Mouse (Mus musculus) thymus, postnatal 0 days (tissue): ENCODE measurements around the gene Bcl9l. TPM values are rescaled to one million over a fixed set of nuclear protein-coding genes. Genes with fewer than 3 reads are reported as not detected.
"Not testable (repeated sequence)": the region's sequence is repeated elsewhere in the genome, so short reads cannot be mapped to it uniquely, and the experiment has no call there.

Experiments
- DNase-seq: peaks from one replicate; pipeline ENCODE4 v3.0.0-alpha.2; 2015; ENCODE audit warnings: low spot score
- polyA plus RNA-seq: library from polyadenylated mRNA; unstranded; fragments of >200 nt; fragmentation: Nextera tagmentation; extraction: Ambion mirVana; gene quantifications from 2 replicates; pipeline ENCODE4 v1.2.1, GENCODE M21; 2015

Bcl9l gene
- polyA plus RNA-seq = 3.2 and 4.4 TPM in 2 replicates

DNA sequence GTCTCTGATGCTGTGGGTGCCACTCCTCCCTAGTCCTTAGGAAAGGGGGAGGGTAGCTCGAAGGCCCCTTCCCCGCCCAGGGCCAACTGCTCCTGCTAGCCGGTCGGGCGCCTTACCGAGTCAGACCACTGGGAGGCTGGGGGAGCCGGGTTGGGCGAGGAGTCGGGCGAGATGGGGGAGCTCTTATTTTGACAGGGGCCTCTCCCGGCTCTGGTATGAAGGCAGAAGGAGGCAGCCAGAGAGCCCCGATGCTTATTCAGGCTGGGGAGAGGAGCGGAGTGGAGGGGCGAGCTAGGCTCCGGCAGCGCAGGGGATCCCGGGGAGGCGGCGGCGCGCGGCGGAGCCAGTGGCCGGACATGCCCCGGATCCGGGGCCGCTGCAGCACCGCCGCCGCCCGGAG, at the start of gene Bcl9l:
TSS of gene Bcl9l (plus strand) at position 274 of the 400 bp plus-strand sequence.
- DNase-seq = peak; percentile 92

DNA sequence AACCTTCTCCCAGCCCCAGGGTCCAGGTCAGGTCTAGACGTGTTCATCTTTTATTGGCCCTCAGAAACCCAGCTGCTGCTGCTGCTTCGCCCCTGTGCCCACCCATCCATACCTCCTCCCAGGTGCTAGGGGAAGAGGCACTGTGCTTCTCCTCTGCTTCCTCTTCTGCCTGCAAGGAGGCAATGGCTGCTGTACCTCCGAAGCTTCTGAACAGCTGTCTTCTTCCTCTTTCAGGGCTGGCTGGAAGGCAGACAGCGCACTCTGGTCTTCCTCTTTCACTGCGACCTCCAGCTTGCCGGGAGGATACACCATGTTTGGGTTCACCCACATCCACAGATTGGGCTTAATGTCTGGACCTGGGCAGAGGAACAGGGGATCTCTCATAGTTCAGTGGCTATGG, 46.9 kb upstream of the Bcl9l start:
- DNase-seq = no peak

DNA sequence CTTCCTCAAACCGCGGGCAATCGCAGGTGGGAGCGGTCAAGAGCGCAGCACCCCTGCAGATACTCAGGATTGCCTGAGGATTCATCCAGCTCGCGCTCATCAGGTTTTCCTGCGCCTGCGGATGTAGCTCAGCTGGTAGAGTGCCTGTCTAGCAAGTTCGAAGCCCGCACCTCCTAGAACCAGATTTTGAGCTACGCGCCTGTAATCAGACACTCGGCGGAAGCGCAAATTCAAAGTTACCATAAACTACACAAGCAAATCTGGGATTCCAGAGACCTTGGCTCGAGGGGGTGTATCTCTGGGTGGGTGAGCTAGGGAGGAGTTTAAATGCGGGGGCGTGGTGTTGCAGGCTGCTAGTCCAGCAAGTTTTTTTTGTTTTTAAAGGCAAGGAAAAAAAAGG, 41.7 kb upstream of the Bcl9l start, which contains the start of gene Foxr1:
TSS of gene Foxr1 (minus strand) at position 176 of the 400 bp plus-strand sequence.
- DNase-seq = no peak

DNA sequence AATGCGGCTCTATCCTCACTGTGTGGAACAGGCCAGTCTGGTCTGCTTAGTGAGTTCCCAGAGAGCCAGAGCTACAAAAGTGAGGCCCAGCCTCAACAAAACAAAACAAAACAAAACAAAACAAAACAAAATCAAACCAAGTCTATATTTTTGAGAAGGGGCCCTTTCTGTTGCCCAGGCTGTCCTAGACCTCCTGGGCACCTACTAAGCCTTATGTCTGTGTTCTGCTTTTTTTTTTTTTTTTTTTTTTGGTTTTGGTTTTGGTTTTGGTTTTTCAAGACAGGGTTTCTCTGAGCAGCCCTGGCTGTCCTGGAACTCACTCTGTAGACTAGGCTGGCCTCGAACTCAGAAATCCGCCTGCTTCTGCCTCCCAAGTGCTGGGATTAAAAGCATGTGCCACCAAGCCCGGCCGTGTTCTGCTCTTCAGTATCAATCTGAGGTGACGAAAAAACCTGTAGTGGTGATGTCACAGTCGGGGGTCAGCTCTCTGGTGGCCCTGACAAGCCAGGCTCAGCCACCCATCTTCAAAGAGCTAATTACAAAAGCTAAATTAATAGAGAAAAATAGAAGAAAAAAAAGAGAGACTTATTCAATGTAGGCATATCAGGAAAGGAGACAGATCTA, 38.1 kb upstream of the Bcl9l start:
- not testable (repeated sequence) for DNase-seq

DNA sequence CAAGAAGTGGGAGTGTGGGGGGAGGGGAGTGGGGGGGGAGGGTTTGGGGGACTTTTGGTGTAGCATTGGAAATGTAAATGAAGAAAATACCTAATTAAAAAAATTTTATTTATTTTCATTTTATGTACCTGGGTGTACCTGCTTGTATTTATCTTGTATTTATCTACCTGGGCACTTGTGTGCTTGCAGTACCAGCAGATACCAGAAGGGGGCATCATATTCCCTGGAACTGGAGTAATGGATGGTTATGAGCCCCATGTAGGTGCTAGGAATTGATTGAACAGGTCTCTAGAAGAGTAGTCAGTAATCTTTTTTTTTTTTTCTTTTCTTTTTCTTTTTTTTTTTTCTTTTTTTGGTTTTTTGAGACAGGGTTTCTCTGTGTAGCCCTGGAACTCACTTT, 32.2 kb upstream of the Bcl9l start:
- DNase-seq = peak; percentile 20

DNA sequence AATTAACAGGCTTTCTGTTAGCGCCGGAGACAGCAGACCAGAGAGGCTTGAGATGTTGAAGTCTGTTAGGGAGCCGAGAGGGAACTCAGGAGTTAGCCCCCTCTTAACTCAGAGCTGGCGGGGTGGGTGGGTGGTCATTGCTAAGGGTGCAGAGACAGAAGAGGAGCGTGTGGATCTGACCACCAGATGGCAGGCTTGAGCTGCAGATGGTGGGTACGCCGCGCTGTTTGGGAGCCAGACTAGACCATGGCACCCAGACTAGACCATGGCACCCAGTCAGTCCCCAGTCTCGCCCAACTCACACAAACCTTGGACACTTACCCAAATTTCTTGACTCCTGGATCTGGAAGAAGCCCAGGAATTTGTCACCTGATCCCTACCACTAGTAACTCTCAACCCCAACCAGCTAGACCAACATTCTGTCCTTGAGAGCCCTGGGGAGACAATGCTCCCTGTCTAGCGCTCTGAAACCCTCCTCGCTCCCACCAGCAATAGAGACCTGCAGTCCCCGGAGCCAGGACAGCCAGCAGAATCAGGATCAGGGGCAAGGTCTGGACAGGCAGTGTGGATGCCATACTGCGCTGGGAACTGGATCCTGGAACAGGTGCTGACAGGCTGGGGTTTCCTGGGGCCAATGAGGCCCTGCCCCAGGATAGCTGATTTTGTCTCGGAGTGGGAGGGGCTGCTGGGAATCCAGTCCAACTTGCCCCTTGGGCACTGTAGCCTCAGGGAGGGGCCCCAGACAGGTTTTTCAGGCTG, 28.3 kb upstream of the Bcl9l start:
- DNase-seq = peak; percentile 82

DNA sequence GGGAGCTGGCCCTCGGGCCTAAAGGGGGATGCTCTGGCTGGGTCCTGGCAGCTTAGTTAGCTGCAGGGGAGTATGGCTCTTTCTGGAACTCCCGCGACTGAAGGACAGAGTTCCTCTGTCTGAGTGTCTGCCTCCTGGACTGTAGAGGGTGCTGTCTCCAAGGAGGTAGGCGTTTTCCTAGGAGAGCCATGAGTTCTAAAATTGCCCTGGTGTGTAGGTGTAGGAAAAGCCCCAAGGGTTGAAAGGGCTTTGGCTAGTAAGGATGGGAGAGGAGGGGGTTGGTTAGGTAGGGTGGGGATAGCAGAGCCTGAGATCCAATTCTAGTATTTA, 27.8 kb upstream of the Bcl9l start, which contains the start of gene Upk2:
TSS of gene Upk2 (minus strand) at position 86 of the 330 bp plus-strand sequence.
- DNase-seq = no peak

DNA sequence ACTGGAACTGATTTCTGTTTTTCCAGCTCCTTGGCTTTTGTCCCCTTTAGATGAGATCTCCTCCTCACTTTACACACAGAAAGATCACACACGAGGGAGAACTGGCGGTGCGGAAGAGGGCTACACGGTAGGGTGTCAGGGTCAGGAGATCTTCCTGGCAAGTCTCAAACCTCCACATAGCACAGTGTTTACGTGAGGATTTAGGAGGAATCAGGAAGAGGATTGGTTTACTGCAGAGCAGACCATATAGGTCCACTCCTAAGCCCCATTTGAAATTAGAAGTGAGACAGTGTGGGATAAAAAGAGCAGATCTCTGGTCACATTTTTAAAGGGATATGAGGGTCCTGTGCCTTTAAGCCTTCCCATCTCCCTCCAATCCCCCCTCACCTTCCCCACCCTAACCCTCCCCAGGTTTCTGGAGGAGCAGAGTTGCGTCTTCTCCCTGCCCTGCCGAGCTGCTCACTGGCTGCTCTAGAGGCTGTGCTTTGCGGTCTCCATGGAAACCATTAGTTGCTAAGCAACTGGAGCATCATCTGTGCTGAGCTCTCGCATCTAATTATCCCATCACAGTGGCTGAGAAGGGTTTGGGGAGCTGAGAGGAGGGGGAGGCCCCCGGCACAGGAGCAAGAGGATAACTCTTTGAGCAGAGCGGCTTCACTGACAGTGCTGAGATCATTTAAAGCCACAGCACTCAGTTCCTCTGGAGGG, 25.4 kb upstream of the Bcl9l start:
- peak; percentile 32 for DNase-seq

DNA sequence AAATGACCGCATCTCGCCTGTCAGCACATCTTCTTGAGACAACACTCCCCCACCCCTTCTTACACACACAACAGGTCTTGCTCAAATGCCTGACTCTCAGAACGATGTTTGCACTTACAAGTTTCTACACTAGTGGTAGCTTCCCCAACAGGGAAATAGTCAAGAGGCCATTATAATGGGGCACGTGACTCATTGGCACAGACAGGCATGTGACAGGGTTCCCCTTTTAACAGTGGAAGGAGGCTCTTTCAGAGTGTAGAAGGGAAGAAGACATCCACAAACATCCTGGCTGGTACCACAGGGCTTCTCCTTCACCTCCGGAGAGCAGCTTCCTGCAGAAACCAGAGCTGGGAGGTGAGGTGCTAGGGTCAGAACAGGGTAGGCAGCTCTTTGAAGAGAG, 20.7 kb upstream of the Bcl9l start:
- DNase-seq = no peak

DNA sequence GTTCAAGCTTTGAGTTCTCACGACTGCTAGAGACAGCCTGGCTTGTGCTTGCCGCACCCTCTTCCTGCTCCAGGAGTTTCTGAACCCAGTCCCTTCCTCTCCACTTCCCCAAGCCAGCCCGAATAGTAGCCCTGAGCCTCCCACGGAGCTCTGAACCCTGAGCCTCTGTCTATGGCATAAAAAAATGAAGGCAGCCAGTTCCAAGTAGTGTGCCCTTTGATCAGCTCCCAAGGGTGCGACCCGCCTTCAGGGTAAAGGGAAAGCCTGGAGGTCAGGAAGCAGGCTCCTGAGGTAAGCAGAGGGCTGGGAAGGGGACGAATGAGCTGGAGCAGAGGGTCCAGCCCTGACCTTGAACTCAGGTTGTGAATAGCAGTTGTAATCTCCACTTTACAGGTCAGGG, 14.4 kb upstream of the Bcl9l start:
- no peak for DNase-seq

DNA sequence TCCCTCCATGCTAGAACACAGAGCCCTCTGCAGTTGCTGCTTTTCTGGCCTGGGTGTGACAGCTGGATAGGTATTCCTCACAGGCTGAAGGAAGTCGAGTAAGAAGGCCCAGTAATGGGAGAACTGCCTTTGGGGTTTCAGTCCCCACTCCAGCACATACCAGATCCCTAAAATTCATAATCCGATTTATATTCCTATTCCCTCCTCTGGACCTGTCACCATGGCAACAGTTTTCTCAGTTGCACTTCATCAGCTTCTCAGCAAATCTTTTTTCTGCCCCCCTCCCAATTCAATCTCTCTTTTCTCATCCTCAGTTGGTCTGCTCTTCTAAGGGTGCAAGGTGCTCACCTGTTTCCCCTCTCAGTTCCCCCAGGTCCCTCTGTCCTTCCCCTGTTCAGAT, 13.8 kb upstream of the Bcl9l start:
- no peak for DNase-seq

DNA sequence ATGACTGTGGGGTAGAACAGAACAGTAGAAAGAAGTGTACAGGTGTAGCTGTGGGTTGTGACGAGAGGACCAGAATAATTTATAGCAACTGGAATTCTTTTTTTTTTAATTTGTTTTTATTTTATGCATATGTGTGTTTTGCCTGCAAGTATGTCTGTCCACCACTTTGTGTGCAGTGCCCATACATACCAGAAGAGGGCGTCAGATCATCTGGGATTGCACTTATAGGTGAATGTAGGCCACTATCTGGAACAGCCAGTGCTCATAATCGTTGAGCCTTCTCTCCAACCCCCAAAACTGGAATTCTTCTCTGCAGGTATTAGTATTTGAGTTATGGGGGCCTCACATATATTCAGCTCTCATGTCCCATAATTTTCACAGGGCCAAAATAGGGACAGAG, 9.4 kb upstream of the Bcl9l start:
- peak; percentile 24 for DNase-seq

DNA sequence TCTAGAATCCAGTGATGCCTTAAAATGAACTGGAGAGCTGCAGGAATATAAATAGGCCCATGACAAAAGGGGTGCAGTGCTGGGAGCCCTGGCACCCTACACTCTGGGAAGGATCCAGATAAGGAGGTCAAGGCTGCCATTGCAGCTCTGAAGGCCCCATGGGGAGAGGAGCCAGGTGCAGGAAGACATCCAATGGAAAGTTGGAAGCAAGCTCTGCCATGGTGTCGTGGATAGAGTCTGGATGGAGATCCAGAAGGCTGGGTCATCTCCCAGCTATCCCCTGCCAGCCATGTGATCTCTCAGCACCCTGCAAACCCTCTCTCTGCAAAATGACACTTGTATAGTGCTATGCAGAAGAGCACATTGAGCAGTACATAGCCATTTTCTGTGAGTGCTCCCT, 8.3 kb upstream of the Bcl9l start:
- DNase-seq = no peak

DNA sequence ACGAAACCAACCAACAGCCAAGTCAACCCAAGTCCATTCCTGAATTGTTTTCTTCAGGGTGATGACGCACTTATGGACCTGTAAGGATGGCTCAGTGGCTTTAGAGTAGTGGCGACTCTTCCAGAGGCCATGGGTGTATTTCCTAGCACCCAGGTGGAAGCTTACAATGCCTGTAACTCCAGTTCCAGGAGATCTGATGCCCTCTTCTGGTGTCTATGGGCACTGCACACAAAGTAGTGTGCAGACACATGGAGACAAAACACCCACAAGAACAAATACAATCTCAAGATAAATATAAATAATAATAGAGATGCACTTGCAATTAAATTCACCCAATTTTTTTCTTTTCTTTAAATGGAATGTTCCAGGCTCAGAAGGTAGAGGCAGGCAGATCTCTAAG, 6.7 kb upstream of the Bcl9l start:
- DNase-seq = no peak

DNA sequence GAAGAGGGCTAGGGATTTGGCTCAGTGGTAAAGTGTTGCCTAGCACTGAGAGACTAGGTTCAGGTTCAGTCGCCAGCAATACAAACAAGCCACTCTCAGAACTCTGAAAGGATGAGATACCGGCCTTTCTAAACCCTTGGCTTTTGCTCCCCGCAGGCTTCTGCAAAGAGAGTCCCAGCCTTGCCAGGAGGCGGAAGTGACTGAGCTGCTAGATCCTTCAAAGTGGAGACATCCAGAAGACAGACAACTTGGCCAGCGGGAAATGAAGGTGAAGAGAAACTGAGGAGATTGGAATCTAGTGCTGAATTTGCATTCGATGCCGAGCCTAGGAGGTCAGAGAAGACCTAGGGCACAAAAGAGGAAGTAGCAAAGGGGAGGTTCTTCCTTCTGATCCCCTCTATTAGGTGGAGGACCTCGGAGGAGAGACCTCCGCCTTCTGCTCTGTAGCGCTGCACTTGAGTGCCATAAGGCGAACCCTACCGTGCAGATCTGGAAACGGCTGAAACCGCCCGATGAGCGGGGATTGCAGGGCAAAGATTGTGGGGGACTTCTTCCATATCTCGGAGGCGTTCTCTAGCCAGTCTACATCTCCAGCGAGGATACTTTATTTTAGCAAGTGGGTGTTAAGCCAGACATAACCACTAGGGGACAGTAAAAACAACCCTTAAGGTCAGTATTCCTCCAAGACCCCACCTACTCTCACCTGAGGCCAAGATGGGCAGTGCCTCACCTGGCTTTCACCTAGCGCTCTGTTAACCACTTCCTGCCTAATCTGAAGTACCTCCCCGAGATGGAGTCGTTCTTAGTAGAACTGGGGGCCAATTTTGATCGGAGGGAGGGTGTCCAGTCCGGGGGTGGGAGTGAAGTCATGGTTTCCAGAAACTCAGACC, 5.0 kb upstream of the Bcl9l start:
- peak; percentile 77 for DNase-seq

DNA sequence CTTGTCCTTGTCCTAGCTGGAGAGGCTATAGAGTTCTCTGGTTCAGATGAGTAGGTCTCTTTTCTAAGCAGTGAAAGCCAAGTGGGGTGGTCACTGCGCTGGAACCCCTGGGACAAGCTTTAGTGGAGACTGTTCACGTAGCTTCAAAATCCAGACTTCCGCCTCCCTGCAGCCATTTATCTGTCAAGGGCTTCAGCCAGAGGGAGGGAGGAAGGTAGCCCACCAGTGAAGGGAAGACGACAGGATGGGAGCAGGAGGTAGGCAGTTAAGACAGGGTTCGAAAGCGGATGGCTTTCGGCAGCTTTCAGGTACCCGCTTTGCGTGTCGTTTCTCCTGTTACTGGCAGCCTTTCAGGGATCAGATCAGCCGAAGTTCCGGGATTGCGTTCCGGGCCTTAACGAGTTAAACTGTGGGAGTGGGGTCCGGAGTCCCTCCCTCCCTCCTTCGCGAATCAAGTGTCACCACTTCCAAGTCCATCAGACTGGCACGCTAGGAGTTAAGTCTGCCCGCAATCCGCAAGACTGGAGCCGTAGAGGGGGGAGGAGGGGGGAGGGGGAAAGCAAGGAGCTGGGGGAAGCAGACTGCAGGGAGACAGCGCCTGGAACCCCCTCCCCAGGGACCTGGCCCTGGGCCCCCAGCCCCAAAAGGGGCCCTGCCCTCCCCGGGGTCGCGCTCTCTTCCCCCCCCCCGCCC, 4.2 kb upstream of the Bcl9l start:
- DNase-seq = peak; percentile 49

DNA sequence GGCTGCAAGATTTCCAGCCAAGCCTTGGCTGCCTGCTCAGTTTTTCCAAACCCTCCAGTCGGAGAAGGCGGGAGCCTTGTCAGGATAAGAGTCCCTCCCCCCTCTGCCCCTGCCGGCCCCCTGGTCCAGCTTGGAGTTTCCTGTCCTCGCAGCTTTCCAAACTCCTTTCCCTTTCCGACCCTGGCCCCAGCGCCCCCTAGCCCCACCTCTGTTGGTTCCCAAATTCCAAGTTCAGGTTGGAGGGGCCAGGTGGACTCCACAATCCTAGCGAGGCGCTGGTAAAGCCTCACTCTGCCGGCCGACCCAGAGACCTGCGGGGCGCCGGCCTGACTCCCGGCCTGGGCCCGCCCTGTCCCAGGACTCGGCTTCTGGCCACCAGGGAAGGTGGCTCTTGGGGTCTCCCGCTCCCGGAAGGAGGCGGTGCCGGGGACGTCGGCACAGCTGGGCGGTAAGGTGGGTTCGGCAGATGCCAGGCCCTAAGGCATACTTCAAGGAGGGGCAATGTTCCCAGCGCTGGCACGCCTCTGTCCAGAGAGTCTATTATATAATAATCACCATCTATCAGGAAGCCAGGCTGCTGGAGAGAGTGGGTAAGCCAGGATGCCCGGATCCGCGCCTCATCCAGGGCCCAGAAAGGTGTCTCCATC, 3.5 kb upstream of the Bcl9l start:
- peak; percentile 52 for DNase-seq

DNA sequence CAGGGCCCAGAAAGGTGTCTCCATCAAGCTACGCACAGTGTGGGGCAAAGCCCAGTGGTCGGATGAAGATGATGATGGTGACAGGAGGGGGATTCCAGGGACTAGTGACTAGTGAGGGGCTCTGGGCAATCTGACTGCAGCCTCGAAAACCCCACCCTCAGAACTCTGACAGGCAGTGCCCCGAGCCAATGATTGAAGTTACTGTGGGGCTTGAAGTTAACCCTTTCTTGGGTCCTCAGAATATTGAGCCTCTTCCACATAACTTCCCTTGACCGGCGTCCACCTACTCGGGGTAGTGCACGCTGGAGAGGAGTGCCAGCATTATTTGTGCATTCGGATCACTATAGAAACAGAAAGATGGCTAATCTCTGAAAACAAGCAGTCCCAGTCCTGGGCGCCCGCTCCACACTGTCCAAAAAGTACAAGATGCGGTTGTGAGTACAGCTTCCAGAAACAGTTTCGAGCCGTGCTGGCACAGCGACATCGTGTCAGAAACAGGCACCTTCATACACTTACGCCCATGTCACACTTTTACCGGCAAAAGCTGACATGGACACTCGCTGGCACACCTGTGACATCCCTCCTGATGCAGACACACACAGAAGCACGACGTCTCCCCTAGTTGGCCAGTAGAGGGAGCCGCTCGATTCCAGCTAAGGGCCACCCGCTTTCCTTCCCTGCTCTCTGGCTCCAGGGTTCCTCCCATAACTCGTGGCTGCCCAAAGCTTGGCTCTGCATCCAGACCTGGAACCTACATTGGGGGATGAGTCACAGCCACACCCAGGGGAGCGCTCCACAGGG, 2.8 kb upstream of the Bcl9l start:
- peak; percentile 83 for DNase-seq

DNA sequence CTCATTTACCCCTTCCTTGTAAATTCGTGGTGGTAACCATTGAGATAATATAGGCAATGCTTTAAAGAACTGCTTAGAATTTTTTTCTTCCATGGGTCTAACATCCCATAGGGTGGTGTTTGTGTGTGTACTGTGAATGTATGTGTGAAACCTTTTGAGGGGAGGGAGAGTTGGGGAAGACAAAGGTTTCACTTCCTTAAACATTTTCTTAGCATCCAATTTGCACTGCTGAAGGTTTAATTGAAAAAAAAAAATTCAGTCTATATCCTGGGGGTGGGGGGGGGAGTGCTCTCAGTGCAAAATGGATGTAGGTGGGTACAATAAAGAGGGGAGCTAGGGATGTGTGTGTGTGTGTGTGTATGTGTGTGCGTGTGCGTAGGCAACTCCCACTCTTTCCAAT, 513 bp upstream of the Bcl9l start:
- DNase-seq = no peak
